Mouse (Mus musculus): ENCODE data around the gene Cnksr3.

Gene Cnksr3

GRCm38 (mm10) chr10:7196668-7197400 lies 15.2 kb downstream of the Cnksr3 start:
- peak in 1 of 2 experiments; percentile 39 for DNase-seq (ENCODE audit: low spot score in 2 of 2)

GRCm38 (mm10) chr10:7195927-7196326 lies 16.1 kb downstream of the Cnksr3 start:
- no peak for DNase-seq (ENCODE audit: low spot score in 2 of 2)

DNA sequence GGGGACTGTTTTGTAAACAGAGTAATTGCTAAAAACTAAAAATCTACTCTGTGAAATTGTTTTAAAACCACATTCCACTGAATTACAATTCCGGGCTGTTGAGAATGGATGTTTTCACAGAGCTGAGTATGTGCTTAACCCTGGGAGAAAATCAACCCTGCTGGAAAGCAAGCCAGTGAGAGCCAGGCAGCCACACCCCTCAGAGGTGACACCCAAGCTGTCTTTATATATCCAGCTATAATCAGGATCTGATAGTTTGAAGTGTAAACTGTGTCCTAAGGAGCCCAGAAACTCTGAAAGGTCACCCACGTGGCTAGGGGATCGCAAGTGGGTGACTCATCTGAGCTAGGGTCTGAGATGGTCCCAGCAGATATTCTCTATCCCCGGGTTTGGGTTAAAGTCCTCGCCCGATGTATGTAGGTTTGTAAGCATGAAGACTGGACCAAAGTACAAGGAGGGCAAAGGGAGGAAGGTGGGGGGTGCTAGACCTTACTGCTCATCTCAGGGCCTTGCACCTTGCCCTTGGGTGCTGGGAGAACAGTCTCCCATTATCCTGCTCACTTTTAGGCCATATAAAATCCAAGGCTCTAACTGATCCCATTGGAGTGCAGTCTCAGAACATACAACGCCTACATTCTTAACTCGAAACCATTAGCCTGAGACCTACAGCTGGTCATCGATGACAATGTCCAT lies 20.2 kb downstream of the Cnksr3 start:
- no peak for DNase-seq (ENCODE audit: low spot score in 2 of 2)

GRCm38 (mm10) chr10:7189194-7189593 lies 22.8 kb downstream of the Cnksr3 start:
- DNase-seq (ENCODE audit: low spot score in 2 of 2): no peak

DNA sequence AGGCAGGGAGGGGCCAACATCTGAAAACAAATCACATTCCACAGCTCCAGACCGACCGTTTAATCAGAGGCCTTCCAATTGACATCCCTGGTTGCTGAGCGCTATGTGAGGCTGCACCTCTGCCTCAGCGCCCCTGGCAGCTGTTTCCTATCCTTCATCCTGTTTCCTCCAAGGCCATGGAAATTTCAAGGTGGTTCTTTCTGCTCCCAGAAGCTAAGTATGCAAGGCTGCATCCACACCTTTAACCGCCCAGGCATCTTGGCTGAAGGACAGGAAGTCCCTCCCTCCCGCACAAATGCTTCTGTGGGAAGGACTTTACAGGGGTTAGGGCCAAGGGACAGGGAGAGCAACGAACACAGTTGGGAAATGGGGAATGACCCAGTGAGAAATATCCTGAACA lies 24.2 kb downstream of the Cnksr3 start:
- no peak for DNase-seq (ENCODE audit: low spot score in 2 of 2)

DNA sequence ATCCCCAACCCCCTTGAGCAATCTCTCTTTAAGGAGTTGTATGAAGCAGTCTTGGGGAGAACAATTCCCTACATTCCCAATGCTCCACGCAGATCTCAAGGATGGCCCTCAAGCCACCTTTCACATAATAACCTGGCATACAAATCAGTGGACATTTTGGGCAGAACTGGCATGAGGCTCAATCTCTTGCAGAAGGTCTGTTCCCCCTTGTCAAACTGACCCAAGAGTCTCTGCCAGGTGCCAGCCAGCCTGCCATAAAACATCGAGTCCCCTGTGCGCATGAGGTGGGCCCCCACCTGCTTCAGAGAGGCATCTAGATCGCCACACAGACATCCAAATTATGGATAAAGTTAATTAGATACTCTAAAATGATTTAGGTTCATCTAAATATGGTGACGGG lies 25.0 kb downstream of the Cnksr3 start:
- no peak for DNase-seq (ENCODE audit: low spot score in 2 of 2)

DNA sequence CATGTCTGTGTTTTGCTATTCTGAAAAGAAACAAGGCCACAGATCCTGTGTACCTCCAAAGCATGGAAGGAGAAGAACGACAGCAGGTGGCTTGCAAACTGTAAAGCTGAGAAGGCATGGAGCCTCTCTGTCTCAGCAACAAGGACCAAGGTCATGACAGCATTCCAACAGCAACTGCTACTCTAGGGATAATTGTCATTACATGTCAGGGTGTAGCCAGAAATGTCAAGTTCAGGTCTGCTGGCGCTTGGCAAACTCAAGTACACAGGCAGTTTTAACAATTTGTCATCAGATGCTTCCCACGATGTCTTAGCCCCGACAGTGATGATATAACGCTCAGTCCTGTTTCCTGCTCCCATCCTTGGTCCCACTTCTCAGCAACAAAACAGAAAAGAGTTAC lies 26.0 kb downstream of the Cnksr3 start:
- no peak for DNase-seq (ENCODE audit: low spot score in 2 of 2)

DNA sequence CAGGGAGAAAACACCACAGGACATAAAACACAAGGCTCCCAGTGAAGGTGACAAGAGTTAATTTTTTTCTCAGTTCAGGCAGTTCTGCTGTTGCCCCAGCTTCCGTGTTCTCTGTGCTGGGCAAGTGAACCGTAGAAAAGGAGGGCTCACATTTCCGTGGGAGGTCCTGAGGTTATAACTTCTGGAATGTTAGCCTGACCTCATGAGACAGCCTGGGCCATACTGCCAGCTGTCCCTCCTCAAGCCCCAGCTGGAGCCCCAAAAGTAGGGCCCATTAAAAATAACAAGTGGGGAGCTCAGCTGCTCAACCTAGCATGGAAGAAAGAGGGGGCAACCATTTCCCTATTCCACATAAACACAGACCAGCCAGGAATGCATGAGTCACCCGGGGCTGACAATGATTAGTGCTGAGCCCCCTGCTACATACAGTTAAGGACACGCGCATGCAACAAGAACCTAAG lies 28.8 kb downstream of the Cnksr3 start:
- no peak for DNase-seq (ENCODE audit: low spot score in 2 of 2)

- no peak for DNase-seq (ENCODE audit: low spot score in 2 of 2)
Observed at GRCm38 (mm10) chr10:7182555-7183170, 29.4 kb downstream of the Cnksr3 start.

DNA sequence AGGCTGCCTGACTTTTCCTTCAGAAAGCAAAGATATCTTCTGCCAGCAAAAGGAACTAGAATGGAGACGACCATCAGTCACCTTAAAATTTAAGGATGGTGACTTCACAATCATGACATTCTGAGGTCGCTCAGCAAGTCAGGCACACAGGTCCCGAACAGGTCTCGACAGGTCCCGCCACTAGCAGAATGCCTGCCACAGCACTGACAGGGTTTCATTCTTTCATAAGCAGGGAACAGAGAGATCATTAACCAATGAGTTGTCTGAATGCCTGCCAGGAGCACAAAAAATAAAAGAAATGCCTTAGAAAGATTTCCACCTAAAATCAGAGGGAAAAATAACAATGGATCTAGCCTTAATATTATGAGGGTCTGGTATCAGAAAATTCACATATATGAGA lies 31.7 kb downstream of the Cnksr3 start:
- peak in 1 of 2 experiments; percentile 61 for DNase-seq (ENCODE audit: low spot score in 2 of 2)

- DNase-seq (ENCODE audit: low spot score in 2 of 2): no peak
Observed at GRCm38 (mm10) chr10:7178571-7178970, 33.5 kb downstream of the Cnksr3 start.

DNA sequence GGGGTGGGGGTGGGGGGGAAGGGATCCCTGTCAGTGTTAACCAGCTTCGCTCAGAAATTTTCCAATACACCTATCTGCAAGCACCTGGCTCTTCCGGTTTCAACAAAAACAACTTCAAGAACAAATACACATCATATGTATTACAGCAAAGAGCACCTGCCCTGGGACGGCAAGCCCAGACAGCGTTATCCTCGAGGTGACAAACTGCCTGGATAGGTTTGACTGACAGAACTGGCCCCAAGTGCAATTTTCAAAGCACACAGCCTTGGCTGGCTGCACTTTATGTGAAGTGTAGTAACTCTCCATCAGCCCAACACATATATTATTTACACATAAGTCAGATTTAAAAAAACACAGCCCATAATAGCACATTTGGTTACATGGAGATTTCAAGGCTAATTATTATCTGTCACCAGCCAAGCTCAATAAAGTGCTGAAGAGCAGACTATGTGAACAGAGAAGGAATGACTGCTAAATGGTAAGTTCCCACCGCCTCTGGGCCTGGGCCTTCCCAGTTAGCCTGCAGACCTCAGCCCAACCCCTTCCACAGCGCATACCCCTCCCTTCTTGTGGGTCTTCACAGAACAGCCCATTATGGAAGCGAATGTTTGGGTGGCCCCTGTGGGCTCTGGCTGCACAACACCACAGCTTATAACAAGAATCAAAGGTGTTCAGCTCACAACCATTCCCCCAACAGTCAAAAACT lies 35.7 kb downstream of the Cnksr3 start:
- peak in 1 of 2 experiments; percentile 60 for DNase-seq (ENCODE audit: low spot score in 2 of 2)

- no peak for DNase-seq (ENCODE audit: low spot score in 2 of 2)
Observed at GRCm38 (mm10) chr10:7174480-7174879, 37.6 kb downstream of the Cnksr3 start.

- DNase-seq (ENCODE audit: low spot score in 2 of 2): no peak
Observed at GRCm38 (mm10) chr10:7173098-7173497, 38.9 kb downstream of the Cnksr3 start.

GRCm38 (mm10) chr10:7170434-7170833 lies 41.6 kb downstream of the Cnksr3 start:
- no peak for DNase-seq (ENCODE audit: low spot score in 2 of 2)

DNA sequence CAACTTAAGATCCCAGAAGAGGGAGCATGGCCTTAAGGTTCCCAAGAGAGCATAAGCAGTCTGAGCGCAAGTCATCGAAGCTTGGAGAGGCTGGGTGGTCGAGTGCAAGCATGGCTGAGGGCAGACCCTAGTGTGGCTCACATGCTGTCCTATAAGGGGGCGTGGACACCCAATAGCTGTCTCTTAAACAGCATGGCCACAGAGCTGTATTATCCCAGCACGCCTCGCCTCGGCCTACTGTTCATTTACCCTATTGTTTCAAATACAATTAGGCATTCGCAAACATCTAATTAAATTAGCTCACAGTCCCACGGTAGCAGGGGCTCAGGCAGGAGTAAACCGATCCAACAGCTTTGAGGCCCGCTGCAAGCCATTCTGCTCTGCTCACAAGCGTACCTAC lies 49.0 kb downstream of the Cnksr3 start:
- DNase-seq (ENCODE audit: low spot score in 2 of 2): no peak

- peak in 1 of 2 experiments; percentile 18 for DNase-seq (ENCODE audit: low spot score in 2 of 2)
Observed at GRCm38 (mm10) chr10:7159061-7159511, 53.0 kb downstream of the Cnksr3 start.

GRCm38 (mm10) chr10:7158285-7159060 lies 53.6 kb downstream of the Cnksr3 start:
- DNase-seq (ENCODE audit: low spot score in 2 of 2): peak in 1 of 2 experiments; percentile 26

DNA sequence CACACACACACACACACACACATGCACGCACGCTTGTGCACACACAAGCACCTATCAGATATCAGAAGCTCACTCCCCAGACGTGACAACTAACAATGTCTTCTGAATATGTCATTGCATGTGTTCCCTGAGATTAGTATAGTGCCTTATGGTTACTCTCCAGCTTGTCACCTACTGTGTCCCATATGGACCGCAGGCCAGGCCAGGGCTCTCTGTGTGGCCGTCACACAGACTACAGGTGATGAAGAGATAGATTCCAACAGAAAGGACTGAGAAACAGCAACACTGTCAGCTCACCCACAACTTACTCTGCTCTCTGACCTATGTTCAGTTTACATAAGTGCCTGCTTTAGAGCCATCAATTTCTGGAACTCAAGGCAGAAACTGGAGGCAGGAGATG lies 57.2 kb downstream of the Cnksr3 start:
- no peak for DNase-seq (ENCODE audit: low spot score in 2 of 2)

- DNase-seq (ENCODE audit: low spot score in 2 of 2): no peak
Observed at GRCm38 (mm10) chr10:7152926-7153325, 59.1 kb downstream of the Cnksr3 start.

Data from urinary bladder, adult 18-20 months (tissue).